Mouse (Mus musculus) bone marrow, adult 2 months (tissue): ENCODE data around the gene Eif2d.

Source experiments
- CTCF ChIP-seq: fragments of 200-500 bp; IDR thresholded peaks from 2 replicates; pipeline ENCODE4 v1.5.1; 2011; ENCODE audit warnings: low read length, control low read depth; ENCODE audit not compliant: control insufficient read depth, insufficient read depth
- POLR2A ChIP-seq: fragments of 200-500 bp; IDR thresholded peaks from 2 replicates; pipeline ENCODE4 v1.6.1; 2011; ENCODE audit warnings: low read depth, mild to moderate bottlenecking, control low read depth, low read length, borderline replicate concordance; ENCODE audit not compliant: control insufficient read depth

DNA sequence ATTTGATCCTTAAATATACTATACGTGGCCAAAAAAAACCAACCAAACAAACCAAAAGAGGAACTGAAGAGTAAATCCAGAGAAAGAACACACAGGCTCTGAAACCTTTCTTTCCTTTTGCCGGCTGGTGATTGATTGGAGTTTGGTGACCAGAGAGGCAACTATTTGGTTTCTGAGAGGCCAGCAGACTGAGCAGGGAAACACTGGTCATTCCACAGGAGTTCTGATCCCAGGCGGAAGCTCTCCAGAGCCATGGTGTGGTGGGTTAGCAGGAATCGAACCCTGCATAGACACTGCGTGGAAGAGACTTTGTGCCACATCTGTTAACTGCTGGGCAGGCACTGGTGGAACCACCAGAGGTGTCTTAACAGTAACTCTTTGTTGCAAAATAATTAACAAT lies 25.1 kb downstream of the Eif2d start:
- no peak for TF ChIP-seq POLR2A
- no peak for TF ChIP-seq CTCF
